In the genomic region with DNA sequence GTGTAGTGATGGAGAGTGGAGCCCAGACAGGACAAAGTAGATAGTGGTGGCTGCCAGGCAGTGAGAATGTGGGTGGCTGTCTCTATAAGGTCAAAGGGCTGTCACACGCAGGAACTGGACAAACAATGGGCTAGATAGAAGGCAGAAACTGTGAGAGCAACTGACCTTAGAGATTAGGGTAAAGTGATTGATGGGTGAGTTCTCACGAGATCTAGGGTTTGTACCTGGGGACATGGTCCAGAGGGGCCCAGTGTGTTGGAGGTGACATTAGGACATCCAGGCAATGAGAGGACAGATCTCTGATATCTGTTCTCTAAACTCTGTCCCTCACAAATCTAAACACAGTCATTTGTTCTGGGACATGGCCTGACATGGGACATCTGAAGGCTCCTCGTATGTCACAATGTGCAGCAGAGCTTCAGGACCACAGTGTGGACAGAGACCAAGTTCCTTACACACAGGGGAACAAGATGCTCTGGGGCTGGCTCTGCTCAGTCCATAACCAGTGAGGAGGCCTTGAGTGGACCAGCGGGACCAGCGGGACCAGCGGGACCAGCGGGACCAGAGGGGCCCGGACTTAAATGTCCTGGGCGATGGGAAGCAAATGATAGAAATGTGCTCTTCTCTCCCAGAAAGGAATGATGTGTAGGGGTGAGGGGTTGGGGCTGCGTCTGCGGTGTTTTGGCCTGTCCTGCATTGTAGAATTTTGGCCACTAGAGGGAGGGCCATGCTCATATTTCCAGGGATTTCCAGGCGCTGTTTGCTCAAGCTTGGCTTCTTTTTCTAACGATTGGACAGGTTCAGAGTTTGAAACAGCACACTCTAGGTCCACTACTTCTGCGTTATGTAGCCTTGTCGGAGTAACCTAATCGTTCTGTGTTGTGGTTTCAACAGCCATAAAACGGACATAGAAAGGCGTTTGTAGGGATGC, we compare ENCODE assay signal across 8 mouse cellular contexts. TPM values are rescaled to one million over a fixed set of nuclear protein-coding genes. Genes with fewer than 3 reads are reported as not detected.
DNase-seq lines count a peak whose midpoint lies in the region; ATAC-seq and TF ChIP-seq lines count a peak whose summit lies in the region.

No protein-coding gene starts in this region.

- no peak overlapping the region for H3K9ac ChIP-seq in MEL (ENCODE audit: control insufficient read depth, low read depth, low read length, poor library complexity, severe bottlenecking)
- no peak overlapping the region for H3K9ac ChIP-seq in forebrain, embryonic 11.5 days (ENCODE audit: low read length)
- no peak overlapping the region for H3K9ac ChIP-seq in hindbrain, postnatal 0 days (replicated peaks; ENCODE audit: low read length)

- H3K4me2 ChIP-seq in forebrain, embryonic 11.5 days (ENCODE audit: low read depth, low read length, severe bottlenecking) = no peak overlapping the region
- no peak overlapping the region for H3K4me2 ChIP-seq in hindbrain, postnatal 0 days (ENCODE audit: low read depth, low read length)

- no peak overlapping the region for H3K27ac ChIP-seq in MEL (ENCODE audit: control insufficient read depth, low read depth, low read length)
- no peak overlapping the region for H3K27ac ChIP-seq in forebrain, embryonic 11.5 days (ENCODE audit: low read depth, low read length)
- H3K27ac ChIP-seq in hindbrain, postnatal 0 days = no peak overlapping the region

- H3K9me3 ChIP-seq in MEL (replicated peaks; ENCODE audit: insufficient read depth, low read length) = no peaks in the 10 kb centered on the region
- H3K9me3 ChIP-seq in forebrain, embryonic 11.5 days (ENCODE audit: control insufficient read depth, low read length) = no peaks in the 10 kb centered on the region
- no peaks in the 10 kb centered on the region for H3K9me3 ChIP-seq in hindbrain, postnatal 0 days (ENCODE audit: low read length)

- H3K4me1 ChIP-seq in MEL (ENCODE audit: control insufficient read depth in 1 of 2, insufficient read depth in 2 of 2, low read length in 2 of 2) = peaks cover 0 to 7% of the 10 kb centered on the region in 2 experiments; a peak in 1 of 4 replicates
- H3K4me1 ChIP-seq in forebrain, embryonic 11.5 days (replicated peaks; ENCODE audit: control insufficient read depth, insufficient read depth, low read length) = peaks cover 8% of the 10 kb centered on the region
- no peaks in the 10 kb centered on the region for H3K4me1 ChIP-seq in hindbrain, postnatal 0 days (ENCODE audit: insufficient read depth, low read length)

- TF ChIP-seq RAD21 in MEL (IDR thresholded peaks at IDR 0.05; ENCODE audit: low read depth, low read length) = no peak; the same call in none of the 2 replicates

- peak; percentile 53 for ATAC-seq in forebrain, embryonic 11.5 days (replicated peaks; ENCODE audit: low FRiP score)
- ATAC-seq in hindbrain, postnatal 0 days = peak; percentile 77

- TF ChIP-seq POLR2A in MEL (IDR thresholded peaks at IDR 0.05; ENCODE audit: control insufficient read depth in 1 of 2, insufficient read depth in 1 of 2, low read depth in 1 of 2, low read length in 2 of 2, poor library complexity in 1 of 2) = no peak
- TF ChIP-seq POLR2A in brain, embryonic 14.5 days (IDR thresholded peaks at IDR 0.05; ENCODE audit: borderline replicate concordance, extremely low read depth, insufficient read depth, insufficient read length, poor library complexity, severe bottlenecking) = no peak

- DNase-seq in MEL (ENCODE audit: low read depth, low spot score) = peak; percentile 77
- DNase-seq in brain, embryonic 14.5 days (ENCODE audit: low read depth) = peak; percentile 83
- DNase-seq in forebrain, embryonic 11.5 days (ENCODE audit: low spot score) = peak; percentile 80
- peak; percentile 87 for DNase-seq in hindbrain, postnatal 0 days (ENCODE audit: low spot score)
- DNase-seq in left cerebral cortex, adult 18-20 months (ENCODE audit: low spot score in 2 of 2) = peak; percentile 66 to 73
- DNase-seq in mesoderm, embryonic 11.5 days (ENCODE audit: low read depth, low spot score) = peak; percentile 77
- peak; percentile 60 for DNase-seq in right cerebral cortex, postnatal 14 days
- DNase-seq in urinary bladder, postnatal 25 days (ENCODE audit: low spot score) = peak; percentile 52

- no peaks in the 10 kb centered on the region for H3K79me2 ChIP-seq in MEL (ENCODE audit: control insufficient read depth, insufficient read depth, low read length, poor library complexity)

- peak; percentile 85 to 99 (median 87) for TF ChIP-seq CTCF in MEL (IDR thresholded peaks at IDR 0.05 in 2 of 3, conservative IDR thresholded peaks at IDR 0.05 in 1 of 3; ENCODE audit: control insufficient read depth in 1 of 3, insufficient read depth in 1 of 3, low read depth in 2 of 3, low read length in 3 of 3, poor library complexity in 1 of 3, severe bottlenecking in 1 of 3)
- peak; percentile 94 for TF ChIP-seq CTCF in brain, embryonic 14.5 days (IDR thresholded peaks at IDR 0.05; ENCODE audit: borderline replicate concordance, extremely low read depth, insufficient read depth, insufficient read length)
- peak; percentile 98 for TF ChIP-seq CTCF in hindbrain, postnatal 0 days (IDR thresholded peaks at IDR 0.05; ENCODE audit: low read depth)

- no peaks in the 10 kb centered on the region; a peak in 1 of 4 replicates for H3K27me3 ChIP-seq in MEL (ENCODE audit: control insufficient read depth in 1 of 2, insufficient read depth in 2 of 2, low read length in 2 of 2)
- no peaks in the 10 kb centered on the region; the same call in 1 of the 2 replicates for H3K27me3 ChIP-seq in forebrain, embryonic 11.5 days (ENCODE audit: control insufficient read depth, insufficient read depth, low read length)
- H3K27me3 ChIP-seq in hindbrain, postnatal 0 days (ENCODE audit: insufficient read depth, low read length) = no peaks in the 10 kb centered on the region; the same call in 1 of the 2 replicates

- no peak for TF ChIP-seq EP300 in MEL (IDR thresholded peaks at IDR 0.05; ENCODE audit: low read depth in 1 of 2, low read length in 2 of 2)

- H3K4me3 ChIP-seq in MEL (ENCODE audit: control insufficient read depth in 1 of 2, insufficient read depth in 1 of 2, low read depth in 2 of 2, low read length in 2 of 2) = no peak overlapping the region
- H3K4me3 ChIP-seq in forebrain, embryonic 11.5 days (ENCODE audit: low read depth, low read length) = no peak overlapping the region
- H3K4me3 ChIP-seq in hindbrain, postnatal 0 days (ENCODE audit: low read length) = no peak overlapping the region

- 14% methylated on average over 18 of the region's 18 CpGs for WGBS in forebrain, embryonic 11.5 days
- 10% methylated on average over 18 of the region's 18 CpGs for WGBS in hindbrain, postnatal 0 days

- peaks cover 0 to 3% of the 10 kb centered on the region in 2 experiments; a peak in 1 of 4 replicates for H3K36me3 ChIP-seq in MEL (ENCODE audit: control insufficient read depth in 1 of 2, insufficient read depth in 2 of 2, low read length in 2 of 2)
- H3K36me3 ChIP-seq in forebrain, embryonic 11.5 days (ENCODE audit: control insufficient read depth, insufficient read depth, low read length) = no peaks in the 10 kb centered on the region
- no peaks in the 10 kb centered on the region for H3K36me3 ChIP-seq in hindbrain, postnatal 0 days (ENCODE audit: insufficient read depth, low read length)

TF ChIP-seq in MEL, 35 proteins besides CTCF, POLR2A, EP300 and RAD21:
- 0 out of 2 replicates have a peak, but pooled peaks have one; percentile 28 for TF ChIP-seq BHLHE40 (IDR thresholded peaks at IDR 0.05; ENCODE audit: borderline replicate concordance, low read depth, low read length)
- no peak for TF ChIP-seq POLR2AphosphoS5 (IDR thresholded peaks at IDR 0.05; ENCODE audit: borderline replicate concordance, low read depth, low read length)
- no peak for TF ChIP-seq NRF1 (IDR thresholded peaks at IDR 0.05; ENCODE audit: insufficient read depth, low read depth, low read length, poor library complexity, severe bottlenecking)
- TF ChIP-seq ZNF384 (IDR thresholded peaks at IDR 0.05; ENCODE audit: low read depth, low read length) = peak; percentile 57; the same call in 1 of the 2 replicates
- peak; percentile 59; the same call in 1 of the 2 replicates for TF ChIP-seq SIN3A (IDR thresholded peaks at IDR 0.05; ENCODE audit: low read length)
- no peak for TF ChIP-seq TCF12 (IDR thresholded peaks at IDR 0.05; ENCODE audit: low read depth, low read length)
- TF ChIP-seq ZC3H11A (IDR thresholded peaks at IDR 0.05; ENCODE audit: low read depth, low read length) = peak; percentile 99
- peak; percentile 97 for TF ChIP-seq SMC3 (IDR thresholded peaks at IDR 0.05; ENCODE audit: low read depth, low read length)
- TF ChIP-seq MAZ (IDR thresholded peaks at IDR 0.05; ENCODE audit: low read depth, low read length) = peak; percentile 52; the same call in 1 of the 2 replicates

RNA-seq across cellular contexts. Expression of a gene that starts 11.9 kb away (rescaled TPM):
- total RNA-seq in MEL (2012; rRNA removed) = 3.4 and 3.9 TPM in 2 replicates
- 1 to 10 TPM in 1 of 2 experiments, not detected in 1; 5.4 TPM for polyA plus RNA-seq in MEL (2012; ENCODE audit: insufficient read depth in 1 of 2, insufficient read length in 2 of 2, low read depth in 1 of 2, low replicate concordance in 2 of 2, missing spikeins in 1 of 2)
- 423 and 518 TPM in 2 replicates for polyA plus RNA-seq in brain, embryonic 14.5 days (2012; rRNA removed)
- 194 and 214 TPM in 2 replicates for polyA plus RNA-seq in forebrain, embryonic 11.5 days (2014; fragmentation: Nextera tagmentation; extraction: Ambion mirVana)
- 530 and 565 TPM in 2 replicates for total RNA-seq in hindbrain, postnatal 0 days (2014; rRNA removed)
- polyA plus RNA-seq in hindbrain, postnatal 0 days (2015; fragmentation: Nextera tagmentation; extraction: Ambion mirVana) = 138 and 161 TPM in 2 replicates
- 10 to 100 TPM; 77.0 to 77.5 TPM for total RNA-seq in left cerebral cortex, adult 18-20 months (2021)

Comparison
In these comparisons a context has a peak if more than half of its experiments do, and no peak if none do; other contexts are left out.
1. RNA of a gene that starts 11.9 kb away (polyA plus RNA-seq): 423 to 518 TPM in brain, embryonic 14.5 days, 194 to 214 TPM in forebrain, embryonic 11.5 days and 138 to 161 TPM in hindbrain, postnatal 0 days; 5.4 TPM in MEL; every median in the first group is over 10 times any median in the second.
2. Peak in every context shown above with its lines, with median percentiles within 50 percentile points of each other: DNase-seq and CTCF ChIP-seq.